ENCODE assay signal across 24 mouse cellular contexts in the genomic region with DNA sequence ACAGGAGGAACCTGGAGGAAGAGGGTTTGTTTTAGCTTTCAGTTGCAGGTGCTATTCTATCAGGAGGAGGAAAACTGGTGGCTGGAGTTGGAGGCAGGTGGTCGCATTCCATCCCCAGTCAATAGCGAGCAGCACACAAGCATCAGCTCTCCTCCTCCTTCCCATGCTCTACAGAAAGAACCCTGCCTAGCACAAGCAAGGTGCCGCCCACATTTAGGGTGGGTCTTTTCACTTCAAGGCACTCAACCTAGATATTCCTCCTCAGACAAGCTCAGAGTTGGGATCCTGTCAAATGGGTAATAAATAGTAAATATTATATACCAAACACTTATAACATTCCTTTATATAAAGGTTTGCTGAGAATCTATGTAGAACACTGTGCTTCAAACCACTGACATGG. TPM values are rescaled to one million over a fixed set of nuclear protein-coding genes. Genes with fewer than 3 reads are reported as not detected.
DNase-seq lines count a peak whose midpoint lies in the region; ATAC-seq lines count a peak whose summit lies in the region.
"Had no signal": no experiment of that assay in that cellular context is flagged by ENCODE, and none has a peak within 500 bp of the region (broad histone marks: within the 10 kb centered on the region; RNA-seq: fewer than 3 reads in every experiment).

No protein-coding gene starts in this region.

- H3K9ac ChIP-seq in midbrain, embryonic 11.5 days (ENCODE audit: low read length): no peak overlapping the region
- no peak overlapping the region for H3K9ac ChIP-seq in liver, embryonic 15.5 days
- H3K9ac ChIP-seq: hindbrain, embryonic 15.5 days; lung, embryonic 14.5 days; neural tube, embryonic 12.5 days had no signal

- peak; percentile 69 for DNase-seq in midbrain, embryonic 11.5 days (ENCODE audit: low spot score, missing footprints)
- no peak for DNase-seq in midbrain, embryonic 10.5 days (ENCODE audit: low spot score)
- DNase-seq in liver: peak; percentile 73
- no peak for DNase-seq in heart, adult 9 months (ENCODE audit: low spot score in 2 of 2)
- no peak for DNase-seq in layer of hippocampus, postnatal 36 days
- DNase-seq: adrenal gland, postnatal 14 days; cerebellum, adult 18-20 months; cerebellum, postnatal 14 days; heart, adult 2 months; kidney, adult 11 months; kidney, postnatal 25 days; left cerebral cortex, postnatal 4 days; thymus, postnatal 4 days had no signal

- WGBS in midbrain, embryonic 11.5 days: 84% methylated on average over 3 of the region's 3 CpGs
- WGBS in midbrain, embryonic 10.5 days: 84% methylated on average over 3 of the region's 3 CpGs
- 49% methylated on average over 3 of the region's 3 CpGs for WGBS in liver, embryonic 15.5 days (ENCODE audit: insufficient replicate concordance)

- peaks cover 11% of the 10 kb centered on the region for H3K4me1 ChIP-seq in midbrain, embryonic 11.5 days (ENCODE audit: control insufficient read depth, insufficient read depth, low read length)
- H3K4me1 ChIP-seq in midbrain, embryonic 10.5 days: peaks cover 27% of the 10 kb centered on the region
- peaks cover 71% of the 10 kb centered on the region for H3K4me1 ChIP-seq in liver, embryonic 15.5 days (replicated peaks)

- no peaks in the 10 kb centered on the region for H3K9me3 ChIP-seq in midbrain, embryonic 11.5 days (ENCODE audit: control insufficient read depth, low read length)
- peaks cover 18% of the 10 kb centered on the region for H3K9me3 ChIP-seq in midbrain, embryonic 10.5 days (replicated peaks)
- no peaks in the 10 kb centered on the region for H3K9me3 ChIP-seq in liver, embryonic 15.5 days (replicated peaks)
- H3K9me3 ChIP-seq: heart, embryonic 13.5 days; hindbrain, embryonic 15.5 days; megakaryocyte, embryonic 14.5 days; neural tube, embryonic 12.5 days had no signal

- no peaks in the 10 kb centered on the region for H3K36me3 ChIP-seq in midbrain, embryonic 11.5 days (ENCODE audit: control insufficient read depth, insufficient read depth, low read length)
- peaks cover 20% of the 10 kb centered on the region for H3K36me3 ChIP-seq in midbrain, embryonic 10.5 days
- peaks cover 18% of the 10 kb centered on the region for H3K36me3 ChIP-seq in liver, embryonic 15.5 days (replicated peaks)
- H3K36me3 ChIP-seq: hindbrain, embryonic 15.5 days; neural tube, embryonic 12.5 days had no signal

- ATAC-seq in midbrain, embryonic 11.5 days (ENCODE audit: low FRiP score): no peak
- no peak for ATAC-seq in liver, embryonic 15.5 days (ENCODE audit: insufficient read depth)
- ATAC-seq in megakaryocyte, adult 5-6 weeks (ENCODE audit: poor library complexity, severe bottlenecking): no peak
- ATAC-seq: forebrain, embryonic 16.5 days; inflammation-experienced regulatory T-cells, adult 6 months; Patski had no signal

- H3K27ac ChIP-seq in midbrain, embryonic 11.5 days (ENCODE audit: low read depth, low read length): no peak overlapping the region
- H3K27ac ChIP-seq in midbrain, embryonic 10.5 days (replicated peaks): no peak overlapping the region
- H3K27ac ChIP-seq in liver, embryonic 15.5 days (replicated peaks): peak overlapping the region; percentile 84
- H3K27ac ChIP-seq: heart, adult 2 months; heart, embryonic 13.5 days; hindbrain, embryonic 10.5 days; hindbrain, embryonic 15.5 days; neural tube, embryonic 12.5 days had no signal

- no peak overlapping the region for H3K4me2 ChIP-seq in midbrain, embryonic 11.5 days
- H3K4me2 ChIP-seq in liver, embryonic 15.5 days: peak overlapping the region; percentile 91
- H3K4me2 ChIP-seq: heart, embryonic 13.5 days; hindbrain, embryonic 15.5 days; lung, embryonic 14.5 days; neural tube, embryonic 12.5 days had no signal

- no peaks in the 10 kb centered on the region for H3K27me3 ChIP-seq in midbrain, embryonic 11.5 days (ENCODE audit: control insufficient read depth, insufficient read depth, low read length)
- H3K27me3 ChIP-seq in midbrain, embryonic 10.5 days (ENCODE audit: low read depth, poor library complexity, severe bottlenecking): no peaks in the 10 kb centered on the region
- no peaks in the 10 kb centered on the region for H3K27me3 ChIP-seq in liver, embryonic 15.5 days
- H3K27me3 ChIP-seq: heart, embryonic 13.5 days; hindbrain, embryonic 15.5 days; megakaryocyte, embryonic 14.5 days; neural tube, embryonic 12.5 days; Patski had no signal

- H3K4me3 ChIP-seq in midbrain, embryonic 11.5 days (ENCODE audit: low read depth, low read length): no peak overlapping the region
- H3K4me3 ChIP-seq in midbrain, embryonic 10.5 days: no peak overlapping the region
- peak overlapping the region; percentile 15 for H3K4me3 ChIP-seq in liver, embryonic 15.5 days (replicated peaks)
- H3K4me3 ChIP-seq: heart, adult 2 months; heart, embryonic 13.5 days; hindbrain, embryonic 10.5 days; hindbrain, embryonic 15.5 days; neural tube, embryonic 12.5 days had no signal

RNA-seq across cellular contexts. Expression of a gene that starts 5.1 kb away (rescaled TPM):
- polyA plus RNA-seq in midbrain, embryonic 11.5 days (2014; fragmentation: Nextera tagmentation; extraction: Ambion mirVana): 85.9 and 90.2 TPM in 2 replicates
- polyA plus RNA-seq in midbrain, embryonic 10.5 days (2016; fragmentation: Nextera tagmentation; extraction: Ambion mirVana): 92.2 and 99.8 TPM in 2 replicates
- polyA plus RNA-seq in liver, embryonic 15.5 days (2015; fragmentation: Nextera tagmentation; extraction: Ambion mirVana): 88.8 and 96.4 TPM in 2 replicates
- total RNA-seq in megakaryocyte, adult 5-6 weeks (2015): 64.4 and 71.4 TPM in 2 replicates
- total RNA-seq in megakaryocyte, adult 5-6 weeks (2017): 59.6 and 64.4 TPM in 2 replicates
- 10 to 100 TPM; 50.0 to 50.2 TPM for total RNA-seq in layer of hippocampus, postnatal 36 days (2021)

RNA-seq across cellular contexts. Expression of a gene that starts 33.5 kb away (rescaled TPM):
- 276 and 277 TPM in 2 replicates for polyA plus RNA-seq in midbrain, embryonic 11.5 days (2014; fragmentation: Nextera tagmentation; extraction: Ambion mirVana)
- polyA plus RNA-seq in midbrain, embryonic 10.5 days (2016; fragmentation: Nextera tagmentation; extraction: Ambion mirVana): 279 and 306 TPM in 2 replicates
- 98.0 and 119 TPM in 2 replicates for polyA plus RNA-seq in liver, embryonic 15.5 days (2015; fragmentation: Nextera tagmentation; extraction: Ambion mirVana)
- 112 and 124 TPM in 2 replicates for total RNA-seq in megakaryocyte, adult 5-6 weeks (2015)
- total RNA-seq in megakaryocyte, adult 5-6 weeks (2017): 69.1 and 84.8 TPM in 2 replicates
- total RNA-seq in layer of hippocampus, postnatal 36 days (2021): 10 to 100 TPM; 50.9 to 54.4 TPM

RNA-seq across cellular contexts. Expression of a gene that starts 48.6 kb away (rescaled TPM):
- 46.8 and 48.8 TPM in 2 replicates for polyA plus RNA-seq in midbrain, embryonic 11.5 days (2014; fragmentation: Nextera tagmentation; extraction: Ambion mirVana)
- polyA plus RNA-seq in midbrain, embryonic 10.5 days (2016; fragmentation: Nextera tagmentation; extraction: Ambion mirVana): 12.8 and 15.2 TPM in 2 replicates
- 5.2 and 5.3 TPM in 2 replicates for polyA plus RNA-seq in liver, embryonic 15.5 days (2015; fragmentation: Nextera tagmentation; extraction: Ambion mirVana)
- total RNA-seq in megakaryocyte, adult 5-6 weeks (2015): 24.2 and 26.0 TPM in 2 replicates
- total RNA-seq in megakaryocyte, adult 5-6 weeks (2017): 38.2 and 39.7 TPM in 2 replicates
- total RNA-seq in layer of hippocampus, postnatal 36 days (2021): 10 to 100 TPM; 59.2 to 60.5 TPM

Comparison
In these comparisons a context has a peak if more than half of its experiments do, and no peak if none do; other contexts are left out.
1. DNase-seq: peak in midbrain, embryonic 11.5 days (single experiment) and liver (single experiment); none in midbrain, embryonic 10.5 days (single experiment), heart, adult 9 months (0 of 2) and layer of hippocampus, postnatal 36 days (0 of 2).